Mouse (Mus musculus): ENCODE data around the gene Tmem91.

- no peak for TF ChIP-seq CTCF (conservative IDR thresholded peaks at IDR 0.05; ENCODE audit: insufficient read depth, insufficient read length, low read depth, low read length)
- no peak for TF ChIP-seq POLR2A (IDR thresholded peaks at IDR 0.05; ENCODE audit: low read depth, low read length)
Observed at GRCm38 (mm10) chr7:25632679-25633078, 42.3 kb downstream of the Tmem91 start.
